In genomic region chr13:48726430-48726829, GRCm38 (mm10) we compare ENCODE assay signal across 14 mouse cellular contexts.
DNase-seq lines count a peak whose midpoint lies in the region; ATAC-seq and TF ChIP-seq lines count a peak whose summit lies in the region.
"Had no signal": no experiment of that assay in that cellular context is flagged by ENCODE, and none has a peak within 500 bp of the region (broad histone marks: within the 10 kb centered on the region; RNA-seq: fewer than 3 reads in every experiment).

No protein-coding gene starts in this region.

- no peak overlapping the region for H3K27ac ChIP-seq in CH12.LX (ENCODE audit: insufficient read depth, low read depth)
- no peak overlapping the region for H3K27ac ChIP-seq in cortical plate, adult 2 months (ENCODE audit: insufficient read depth, low read length)
- H3K27ac ChIP-seq: embryonic facial prominence, embryonic 12.5 days; hindbrain, embryonic 14.5 days had no signal

- WGBS in lung, adult 2 months: 33% methylated on average over 4 of the region's 4 CpGs

- TF ChIP-seq CTCF in lung, adult 2 months (IDR thresholded peaks at IDR 0.05; ENCODE audit: insufficient read depth, low read length): peak; percentile 31; the same call in 1 of the 2 replicates
- peak in 1 of 2 experiments; percentile 52; a peak in 2 of 4 replicates for TF ChIP-seq CTCF in CH12.LX (conservative IDR thresholded peaks at IDR 0.05 in 1 of 2, IDR thresholded peaks at IDR 0.05 in 1 of 2; ENCODE audit: low read depth in 2 of 2, low read length in 2 of 2)
- TF ChIP-seq CTCF in cortical plate, adult 2 months (IDR thresholded peaks at IDR 0.05; ENCODE audit: extremely low read depth, insufficient read depth, low read length): peak; percentile 68

- no peaks in the 10 kb centered on the region for H3K9me3 ChIP-seq in CH12.LX (replicated peaks; ENCODE audit: low read length)
- H3K9me3 ChIP-seq: embryonic facial prominence, embryonic 12.5 days had no signal

- TF ChIP-seq POLR2A in lung, adult 2 months (IDR thresholded peaks at IDR 0.05; ENCODE audit: borderline replicate concordance, extremely low read depth, low read depth, low read length): no peak
- no peak for TF ChIP-seq POLR2A in CH12.LX (IDR thresholded peaks at IDR 0.05; ENCODE audit: low read depth, low read length)
- no peak for TF ChIP-seq POLR2A in cortical plate, adult 2 months (IDR thresholded peaks at IDR 0.05; ENCODE audit: extremely low read depth, insufficient read depth, low read length)

- in situ Hi-C loops in CH12.LX (cut with MboI; ENCODE audit: low pct_ligation_motif_present, low pct_unique_long_range_greater_than_20kb, low sequenced_read_pairs): no loop called here

- no peak for TF ChIP-seq EP300 in CH12.LX (IDR thresholded peaks at IDR 0.05; ENCODE audit: low read length)

- H3K79me2 ChIP-seq in CH12.LX (replicated peaks; ENCODE audit: control insufficient read depth, extremely low read depth, insufficient read depth, poor library complexity, severe bottlenecking): no peaks in the 10 kb centered on the region

- TF ChIP-seq RAD21 in CH12.LX (IDR thresholded peaks at IDR 0.05; ENCODE audit: low read depth, low read length): peak; percentile 44

- H3K36me3 ChIP-seq in CH12.LX (replicated peaks in 1 of 2; ENCODE audit: control insufficient read depth in 1 of 2, insufficient read depth in 1 of 2, low read length in 1 of 2): no peaks in the 10 kb centered on the region
- H3K36me3 ChIP-seq: embryonic facial prominence, embryonic 12.5 days had no signal

- H3K4me1 ChIP-seq in lung, adult 2 months (ENCODE audit: control insufficient read depth, insufficient read depth, low read length): no peaks in the 10 kb centered on the region
- H3K4me1 ChIP-seq in CH12.LX (ENCODE audit: control insufficient read depth in 1 of 2, insufficient read depth in 2 of 2): no peaks in the 10 kb centered on the region
- no peaks in the 10 kb centered on the region for H3K4me1 ChIP-seq in cortical plate, adult 2 months (ENCODE audit: control insufficient read depth, insufficient read depth, low read length)

- no peak overlapping the region for H3K9ac ChIP-seq in CH12.LX (ENCODE audit: insufficient read depth, low read depth)
- H3K9ac ChIP-seq: embryonic facial prominence, embryonic 12.5 days; hindbrain, embryonic 14.5 days had no signal

- no peak for DNase-seq in frontal cortex, postnatal 25 days (ENCODE audit: low spot score in 2 of 2)
- DNase-seq in lung, adult 2 months: no peak
- no peak for DNase-seq in lung, postnatal 10 days
- DNase-seq in CH12.LX (ENCODE audit: extremely low read depth): no peak
- no peak for DNase-seq in layer of hippocampus, adult 9-10 months (ENCODE audit: low spot score)
- no peak for DNase-seq in spleen, postnatal 10 days (ENCODE audit: low spot score in 2 of 2)
- DNase-seq: kidney, postnatal 36 days; lung, adult 18-20 months; spleen, adult 18-20 months had no signal

- no peak overlapping the region for H3K4me2 ChIP-seq in CH12.LX (ENCODE audit: insufficient read depth, low read depth, poor library complexity, severe bottlenecking)
- H3K4me2 ChIP-seq: embryonic facial prominence, embryonic 12.5 days; hindbrain, embryonic 14.5 days had no signal

- dilution Hi-C loops in CH12.LX (cut with MboI; ENCODE audit: extremely low pct_ligation_motif_present, extremely low pct_unique_long_range_greater_than_20kb, low sequenced_read_pairs): no loop called here

- peak; percentile 84 for ATAC-seq in frontal cortex, adult (ENCODE audit: low TSS enrichment)
- ATAC-seq: activated CD4-positive, CD25-positive, alpha-beta regulatory T cell, adult 4 months had no signal

- no peak overlapping the region for H3K4me3 ChIP-seq in lung, adult 2 months (replicated peaks; ENCODE audit: extremely low read depth, low read depth, low read length)
- no peak overlapping the region for H3K4me3 ChIP-seq in CH12.LX (replicated peaks in 1 of 3; ENCODE audit: low read depth in 2 of 3, low read length in 2 of 3, poor library complexity in 1 of 3)
- H3K4me3 ChIP-seq in cortical plate, adult 2 months (ENCODE audit: insufficient read depth, low read length): no peak overlapping the region
- H3K4me3 ChIP-seq: embryonic facial prominence, embryonic 12.5 days had no signal

- H3K27me3 ChIP-seq in CH12.LX (replicated peaks): no peaks in the 10 kb centered on the region

TF ChIP-seq in CH12.LX, 34 proteins besides CTCF, POLR2A, EP300 and RAD21:
- TF ChIP-seq SMC3 (IDR thresholded peaks at IDR 0.05; ENCODE audit: low read depth, low read length) (peak; percentile 57), MXI1 (IDR thresholded peaks at IDR 0.05; ENCODE audit: low read depth, low read length) (no peak), ZMIZ1 (IDR thresholded peaks at IDR 0.05; ENCODE audit: low read depth, low read length) (no peak), SIN3A (IDR thresholded peaks at IDR 0.05; ENCODE audit: low read length) (no peak)
